Mouse (Mus musculus) cerebellum, postnatal 36 days (tissue): ENCODE results near the gene Trpm3.

ENCODE experiments used
- DNase-seq, 2 experiments: peaks; one replicate each; pipeline ENCODE4 v3.0.0; 2021 to 2022; ENCODE audit warnings: mixed read lengths in 2 of 2

Trpm3 gene

GRCm38 (mm10) chr19:22503469-22503868 lies 364.6 kb downstream of the Trpm3 start:
- DNase-seq = no peak

DNA sequence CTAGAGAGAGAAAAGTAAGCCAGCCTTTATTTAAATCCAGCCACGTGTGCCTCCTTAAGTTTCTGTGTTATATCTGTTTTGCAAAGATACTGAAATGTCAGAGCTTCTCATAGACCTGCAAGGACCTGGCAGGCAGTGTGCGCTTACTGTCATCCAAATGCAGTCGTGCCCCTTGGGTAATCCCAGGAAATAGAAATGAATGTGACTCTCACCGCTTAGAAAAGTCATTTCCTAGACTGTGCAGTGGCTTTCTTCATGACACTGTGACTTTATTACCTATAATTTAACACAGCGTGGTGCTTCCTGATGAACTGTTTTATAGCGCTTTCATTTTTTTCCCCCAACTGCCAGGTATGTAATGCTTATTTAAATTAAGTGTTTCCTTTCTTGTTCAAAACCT lies 379.7 kb downstream of the Trpm3 start:
- DNase-seq = no peak

DNA sequence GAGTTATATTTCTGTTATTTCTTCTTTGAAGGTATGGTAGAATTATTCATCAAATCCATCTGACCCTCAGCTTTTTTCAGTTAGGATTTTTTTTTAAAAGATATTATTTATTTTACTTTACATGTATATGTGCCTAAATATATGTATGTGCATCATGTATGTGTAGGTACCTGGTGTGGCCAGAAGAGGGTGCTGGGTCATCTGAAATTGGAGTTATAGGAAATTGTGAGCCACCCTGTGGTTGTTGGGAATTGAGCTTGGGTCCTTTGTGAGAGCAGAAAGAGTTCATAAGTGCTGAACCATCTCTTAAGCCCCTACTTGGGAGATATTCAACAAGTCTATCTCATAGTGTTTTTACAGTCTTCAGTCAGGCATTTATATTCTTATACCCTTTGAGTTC lies 389.1 kb downstream of the Trpm3 start:
- no peak for DNase-seq

GRCm38 (mm10) chr19:22542990-22543709 lies 404.3 kb downstream of the Trpm3 start:
- DNase-seq = no peak

GRCm38 (mm10) chr19:22552179-22552578 lies 413.3 kb downstream of the Trpm3 start:
- peak; percentile 80 to 83 for DNase-seq

- DNase-seq = peak; percentile 66 to 83
Measured at GRCm38 (mm10) chr19:22554421-22554941, 415.6 kb downstream of the Trpm3 start.

- no peak for DNase-seq
Measured at GRCm38 (mm10) chr19:22572396-22572795, 433.6 kb downstream of the Trpm3 start.

DNA sequence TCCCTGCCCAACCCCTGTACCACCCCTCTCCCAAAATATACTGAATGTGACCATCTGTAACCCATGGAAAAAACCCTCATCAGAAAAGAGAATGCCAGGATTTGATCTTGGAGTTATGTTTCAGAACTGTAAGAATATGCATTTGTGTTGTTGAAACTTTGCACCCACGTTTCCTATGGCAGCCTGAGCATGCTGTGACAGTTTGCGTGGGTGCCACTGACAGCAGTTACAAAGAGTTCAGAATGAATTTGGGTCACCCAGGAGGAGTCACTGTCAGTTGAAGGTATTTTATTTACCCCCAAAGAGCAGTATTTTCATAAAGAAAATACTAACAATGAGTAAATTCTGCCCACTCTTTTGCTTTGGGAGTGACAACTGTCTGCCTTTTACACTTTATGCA lies 434.0 kb downstream of the Trpm3 start:
- DNase-seq = no peak

GRCm38 (mm10) chr19:22582120-22582745 lies 443.4 kb downstream of the Trpm3 start:
- DNase-seq = no peak

GRCm38 (mm10) chr19:22594492-22594891 lies 455.6 kb downstream of the Trpm3 start:
- no peak for DNase-seq

GRCm38 (mm10) chr19:22595246-22595645 lies 456.4 kb downstream of the Trpm3 start:
- DNase-seq = no peak

DNA sequence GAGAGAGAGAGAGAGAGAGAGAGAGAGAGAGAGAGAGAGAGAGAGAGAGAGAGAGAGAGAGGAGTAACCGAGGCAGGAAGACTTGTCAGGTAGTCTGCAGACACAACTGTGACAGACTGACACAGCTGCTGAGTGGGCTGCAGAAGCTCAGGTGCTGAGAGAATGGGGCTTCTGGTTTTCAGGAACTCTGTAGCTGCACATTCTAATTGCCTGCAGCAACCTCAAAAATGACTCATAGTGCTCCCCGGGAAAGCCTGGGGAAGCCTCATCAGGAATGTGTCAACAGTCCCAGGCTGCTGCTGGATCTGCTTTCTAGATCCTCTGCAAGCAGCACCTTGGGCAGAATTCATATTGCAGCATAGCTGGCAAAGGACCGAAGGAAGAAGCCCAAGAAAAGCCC lies 457.9 kb downstream of the Trpm3 start:
- DNase-seq = peak; percentile 28 to 45

GRCm38 (mm10) chr19:22604322-22604721 lies 465.5 kb downstream of the Trpm3 start:
- DNase-seq = peak; percentile 20 to 37

GRCm38 (mm10) chr19:22607985-22608684 lies 469.3 kb downstream of the Trpm3 start:
- peak in 1 of 2 experiments; percentile 19 for DNase-seq

DNA sequence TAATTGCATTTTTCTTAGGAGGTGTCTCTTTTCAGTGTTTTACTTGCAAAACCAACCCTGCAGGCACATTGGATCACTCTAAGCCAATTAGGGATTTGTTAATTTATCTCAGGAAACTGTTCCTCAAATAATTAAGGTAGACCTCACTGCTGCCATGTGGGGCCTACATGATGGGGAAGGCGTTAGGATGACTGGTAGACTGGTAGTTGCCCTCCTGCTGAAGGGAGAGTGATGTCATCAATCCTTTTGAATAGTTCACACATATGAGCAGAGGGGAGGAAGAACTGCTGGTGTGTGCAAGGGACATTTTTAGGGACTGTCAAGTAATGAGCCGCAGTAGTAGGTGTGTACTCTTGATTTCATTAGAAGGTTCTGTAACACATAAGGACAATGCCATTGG lies 472.8 kb downstream of the Trpm3 start:
- DNase-seq = no peak

DNA sequence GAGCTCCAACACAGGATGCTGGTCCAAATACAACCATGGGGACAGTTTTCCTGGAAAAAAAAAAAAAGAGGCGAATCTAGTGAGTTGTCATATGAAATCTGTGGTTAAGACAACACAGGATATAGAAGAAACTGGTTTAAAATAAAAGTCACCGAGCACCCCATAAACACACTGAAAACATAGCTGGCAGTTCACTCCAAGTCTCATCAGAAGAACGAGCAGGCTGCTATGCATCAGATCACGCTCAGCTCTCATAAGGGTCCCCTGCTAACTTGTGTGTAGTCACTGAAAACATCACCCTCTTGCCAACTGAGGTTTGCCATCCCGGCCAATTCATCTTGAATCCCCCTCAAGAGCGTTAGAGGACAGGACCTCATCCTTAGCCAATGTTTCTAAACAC lies 476.5 kb downstream of the Trpm3 start:
- no peak for DNase-seq

DNA sequence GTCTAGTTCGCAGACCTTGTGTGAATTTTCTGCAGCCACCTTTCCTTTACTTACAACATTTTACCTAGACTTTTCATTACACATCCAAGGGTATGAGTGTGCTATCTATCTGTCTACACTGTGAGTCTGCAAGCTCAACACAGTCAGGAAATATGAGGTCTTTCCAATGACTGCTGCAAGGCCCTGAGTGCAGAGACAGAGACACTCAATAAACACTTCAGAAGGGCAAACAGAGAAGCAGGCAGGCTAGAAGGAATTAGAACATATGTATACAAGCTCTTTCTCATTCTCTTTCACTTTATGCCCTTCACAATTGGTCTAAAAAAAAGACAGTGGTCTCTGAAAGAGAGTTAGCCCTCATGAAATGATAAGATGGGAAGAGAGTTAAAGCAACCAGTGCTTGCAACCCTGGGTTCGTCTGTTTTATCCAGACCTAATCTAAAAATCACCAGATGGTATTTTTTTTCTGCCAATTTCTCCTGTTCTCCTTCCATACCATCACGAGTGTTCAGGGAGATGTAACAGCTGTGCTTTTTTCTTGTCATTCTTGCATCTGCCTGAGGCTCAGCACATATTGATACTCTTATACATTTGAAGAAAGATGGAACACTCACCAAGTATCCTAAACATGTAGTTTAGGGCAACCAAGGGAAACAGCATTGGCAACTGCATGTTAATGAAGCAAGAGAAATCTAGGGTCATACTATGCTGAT lies 486.1 kb downstream of the Trpm3 start:
- no peak for DNase-seq

GRCm38 (mm10) chr19:22628878-22629277 lies 490.0 kb downstream of the Trpm3 start:
- peak in 1 of 2 experiments; percentile 14 for DNase-seq

DNA sequence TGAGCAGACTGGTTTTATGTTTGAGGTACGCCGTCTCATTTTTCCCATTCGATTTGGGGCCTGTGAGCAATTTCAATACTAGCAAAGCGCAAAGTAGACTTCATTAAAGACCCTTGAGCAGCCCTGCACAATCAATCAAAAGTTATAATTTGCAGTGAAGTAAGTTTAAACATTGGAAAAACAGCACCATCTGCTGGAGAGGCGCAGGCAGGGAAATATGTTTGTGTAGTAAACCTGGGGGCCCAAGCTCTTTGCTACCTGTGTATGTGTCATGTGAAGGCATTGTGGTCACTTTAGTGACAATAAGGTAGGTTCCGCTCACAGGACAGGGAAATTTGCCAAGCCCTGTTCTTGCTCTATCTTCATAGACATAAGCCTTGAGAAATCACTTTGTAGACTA lies 492.5 kb downstream of the Trpm3 start:
- peak; percentile 28 to 58 for DNase-seq

GRCm38 (mm10) chr19:22635635-22636034 lies 496.8 kb downstream of the Trpm3 start:
- DNase-seq = peak in 1 of 2 experiments; percentile 31

DNA sequence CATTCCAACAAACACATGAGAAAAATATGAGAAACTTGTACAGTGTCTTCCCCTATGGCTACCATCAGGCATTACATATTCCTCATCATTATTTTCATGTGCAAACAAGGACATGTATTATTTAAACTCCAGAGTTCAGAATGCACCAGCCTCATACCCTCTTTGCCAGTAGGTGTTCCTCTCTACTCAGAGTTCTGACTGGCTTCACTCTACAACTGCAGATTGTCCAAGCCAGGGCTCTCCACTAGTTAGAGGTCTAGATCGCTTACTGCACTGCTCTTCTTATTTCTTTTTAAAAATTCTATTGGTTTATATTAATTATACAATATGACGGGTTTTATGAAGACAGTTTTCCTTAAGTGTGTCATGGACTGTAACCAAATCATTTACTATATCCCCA lies 498.9 kb downstream of the Trpm3 start:
- peak in 1 of 2 experiments; percentile 32 for DNase-seq

GRCm38 (mm10) chr19:22638394-22638954 lies 499.6 kb downstream of the Trpm3 start:
- peak; percentile 55 to 72 for DNase-seq

DNA sequence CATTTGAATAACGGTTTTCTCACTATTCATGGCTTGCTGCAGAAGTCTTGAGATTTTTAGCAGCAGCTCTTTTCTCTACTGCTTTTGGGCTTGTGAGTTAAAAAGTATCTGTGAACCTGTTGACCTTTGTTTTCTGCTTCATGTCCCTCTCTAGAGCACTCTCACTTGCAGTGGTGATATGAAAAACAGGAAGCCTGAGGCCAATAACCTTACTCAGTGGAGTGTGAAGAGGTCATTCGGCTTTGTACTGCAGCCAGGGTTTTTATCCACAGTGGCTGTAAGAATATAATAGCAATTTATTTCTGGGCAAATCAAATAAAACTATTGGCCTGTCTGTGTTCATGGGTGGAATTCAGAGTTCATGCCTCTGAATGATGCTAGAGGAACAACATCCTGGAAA lies 503.3 kb downstream of the Trpm3 start:
- no peak for DNase-seq
